Mouse (Mus musculus) lung, postnatal 36 days (tissue): ENCODE results near the gene Fam168a.
A peak's percentile ranks its signal among the peaks of the same experiment; 100 is the strongest.
"Not testable (repeated sequence)": the region's sequence is repeated elsewhere in the genome, so short reads cannot be mapped to it uniquely, and the experiment has no call there.

Experiments
- DNase-seq: peaks from one replicate; pipeline ENCODE4 v3.0.0; 2022; ENCODE audit warnings: mixed read lengths

Fam168a gene

DNA sequence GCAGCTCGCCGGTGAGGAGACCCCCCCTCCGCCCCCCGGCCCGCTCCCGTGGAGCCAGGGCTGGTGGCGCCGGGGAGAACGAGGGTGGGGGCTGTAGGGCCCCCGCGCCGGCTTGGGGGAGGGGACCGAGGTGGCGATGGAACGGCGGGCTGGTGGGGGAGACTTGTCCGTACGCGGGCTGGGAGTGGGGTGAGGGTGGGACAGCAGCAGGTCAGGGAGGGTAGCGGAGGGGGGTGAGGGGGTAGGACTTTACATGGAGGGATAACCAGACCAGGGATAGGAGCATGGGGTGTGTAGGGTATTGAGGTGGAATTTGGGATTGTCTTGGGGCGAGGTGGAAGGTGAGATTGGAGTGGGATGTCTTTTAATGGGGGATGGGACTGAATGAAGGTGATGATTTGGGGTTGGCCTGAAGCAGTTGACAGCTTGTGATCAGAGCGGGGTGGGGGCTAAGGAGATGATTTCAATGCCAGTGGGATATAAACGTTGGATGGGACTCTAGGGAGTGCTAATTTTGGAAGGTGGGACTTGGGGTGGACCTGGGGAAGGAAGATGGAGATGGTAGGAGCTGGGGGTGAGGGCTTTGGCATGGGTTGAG, 547 bp downstream of the Fam168a start:
- DNase-seq = no peak

DNA sequence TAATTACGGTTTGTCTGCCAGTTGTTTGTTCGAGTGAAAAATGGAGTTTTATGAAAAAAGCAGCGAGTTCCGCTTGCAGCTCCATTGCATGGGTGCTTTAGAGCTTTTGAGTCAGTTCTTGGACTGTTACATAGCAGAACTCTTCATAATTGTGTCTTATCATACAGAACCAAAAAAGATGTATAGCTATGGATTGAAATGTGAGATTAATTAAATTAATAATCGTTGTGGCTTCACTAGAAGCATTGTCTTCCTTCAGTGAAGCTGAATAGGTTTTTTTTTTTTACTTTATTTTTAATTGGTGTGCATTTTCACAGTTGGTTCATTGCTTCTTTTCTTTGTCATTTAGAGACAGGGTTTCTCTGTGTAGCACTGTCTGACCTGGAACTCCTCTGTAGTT, 12.3 kb downstream of the Fam168a start:
- DNase-seq = no peak

GRCm38 (mm10) chr7:100722268-100722667, 15.8 kb downstream of the Fam168a start:
- DNase-seq = no peak

DNA sequence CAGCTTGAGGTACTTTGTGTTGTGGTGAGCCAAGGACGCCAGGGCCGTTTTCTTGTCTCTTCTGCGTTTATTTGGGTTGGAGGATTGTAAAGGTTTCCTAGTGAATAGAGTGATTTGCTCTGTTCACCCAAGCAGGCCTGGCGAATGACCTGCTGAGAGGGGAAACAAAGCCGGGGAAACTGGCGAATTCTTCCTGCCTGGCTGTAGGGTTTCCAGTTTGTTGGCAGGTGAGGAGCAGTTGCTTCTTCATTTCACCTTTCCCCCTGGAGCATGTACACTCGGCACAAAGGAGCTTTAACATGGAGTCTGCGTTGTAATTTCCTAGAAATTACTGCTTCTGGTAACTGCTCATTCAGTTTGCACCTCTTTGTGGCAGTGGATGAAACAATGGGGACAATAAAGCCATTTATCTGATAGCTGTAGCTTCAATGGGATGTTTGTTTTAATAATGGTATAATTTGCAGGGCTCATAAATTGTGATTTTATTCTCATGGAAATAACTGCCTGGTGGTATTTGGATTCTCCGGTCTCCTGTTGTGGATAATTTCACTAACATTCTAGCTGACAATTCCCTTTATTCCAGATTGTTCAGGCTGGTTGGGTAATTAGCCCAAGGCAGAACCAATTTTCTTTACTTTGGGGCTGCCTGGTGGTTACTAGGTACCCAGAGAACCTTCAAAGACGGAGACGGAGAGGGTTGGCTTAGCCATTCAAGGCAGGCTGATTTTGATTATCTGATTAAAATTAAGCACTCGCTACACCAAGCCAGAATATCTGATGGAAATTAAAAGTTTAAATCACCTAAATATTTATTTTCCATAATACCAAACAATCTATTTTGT, 17.2 kb downstream of the Fam168a start:
- DNase-seq = no peak

DNA sequence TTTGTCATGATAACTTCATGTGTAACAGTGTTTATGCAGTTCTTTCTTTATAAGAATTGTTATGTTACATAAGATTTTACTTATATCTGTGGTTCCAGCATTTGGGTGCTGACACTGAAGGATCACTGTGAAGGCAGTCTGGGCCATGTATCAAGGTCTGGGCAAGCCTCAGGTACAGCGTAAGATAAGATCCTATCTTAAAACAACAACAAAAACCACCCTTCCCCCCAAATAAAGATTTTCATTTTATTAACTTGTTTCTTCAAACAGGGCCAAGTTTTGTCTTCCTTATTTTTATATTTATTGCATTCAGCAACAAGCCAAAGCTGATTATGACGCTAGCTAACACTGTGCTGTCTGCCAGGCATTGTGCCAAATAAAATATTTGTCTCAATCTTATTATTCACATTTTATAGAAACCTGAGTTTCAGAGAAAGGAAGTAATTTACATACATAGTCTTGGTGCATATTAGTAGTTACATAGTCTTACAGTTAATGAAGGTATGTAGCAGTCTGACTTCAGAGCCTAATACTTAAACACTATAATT, 21.2 kb downstream of the Fam168a start:
- DNase-seq = no peak

DNA sequence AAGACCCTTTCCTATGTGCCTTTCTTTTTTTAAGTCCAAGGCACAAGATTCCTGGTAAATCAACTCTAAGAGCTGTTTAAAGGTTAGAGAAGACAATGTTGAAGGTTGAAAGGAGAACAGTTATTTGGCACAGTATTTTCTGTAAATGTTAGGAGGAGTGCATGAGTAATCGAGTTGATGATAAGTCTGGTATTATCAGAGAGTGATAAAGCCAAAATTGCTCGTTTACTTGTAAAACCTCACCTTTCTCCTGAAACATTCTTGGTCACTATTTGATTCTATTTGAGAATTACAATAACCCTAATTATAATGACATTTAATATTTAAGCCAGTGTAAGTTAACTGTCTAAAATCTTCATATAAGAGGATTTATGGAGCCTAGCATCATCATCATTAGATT, 23.3 kb downstream of the Fam168a start:
- DNase-seq = no peak

DNA sequence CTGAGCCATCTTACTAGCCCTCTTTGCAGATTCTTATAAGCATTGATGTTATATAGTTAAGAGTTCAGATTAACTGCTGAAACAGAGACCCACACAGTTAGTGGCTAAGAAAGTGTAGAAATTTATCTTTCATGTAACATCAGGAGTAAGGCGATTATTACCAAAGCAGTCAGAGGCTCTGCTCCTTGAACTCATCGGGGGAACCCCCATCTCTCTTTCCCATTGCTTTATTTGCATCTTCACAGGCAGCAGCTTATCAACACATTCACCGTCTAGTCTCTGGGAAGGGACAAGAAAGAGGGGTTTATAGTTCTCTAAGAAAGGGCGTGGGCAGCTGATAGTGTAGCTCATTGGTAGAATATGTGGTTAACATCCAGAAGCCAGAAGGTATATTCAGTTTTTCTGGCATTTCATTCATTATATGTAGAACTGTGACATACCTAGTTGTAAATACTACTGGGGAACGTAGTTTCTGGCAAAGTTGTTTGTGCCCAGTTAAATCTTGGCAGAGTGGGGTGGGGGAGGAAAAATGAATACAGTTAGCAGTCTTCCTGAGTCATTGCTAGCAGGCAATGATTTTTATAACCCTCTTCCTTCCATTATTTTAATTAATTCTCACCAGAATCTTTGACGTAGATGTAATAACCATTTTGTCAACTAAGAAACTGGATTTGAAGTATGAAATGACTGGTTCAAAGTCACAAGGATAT, 26.1 kb downstream of the Fam168a start:
- DNase-seq = no peak

DNA sequence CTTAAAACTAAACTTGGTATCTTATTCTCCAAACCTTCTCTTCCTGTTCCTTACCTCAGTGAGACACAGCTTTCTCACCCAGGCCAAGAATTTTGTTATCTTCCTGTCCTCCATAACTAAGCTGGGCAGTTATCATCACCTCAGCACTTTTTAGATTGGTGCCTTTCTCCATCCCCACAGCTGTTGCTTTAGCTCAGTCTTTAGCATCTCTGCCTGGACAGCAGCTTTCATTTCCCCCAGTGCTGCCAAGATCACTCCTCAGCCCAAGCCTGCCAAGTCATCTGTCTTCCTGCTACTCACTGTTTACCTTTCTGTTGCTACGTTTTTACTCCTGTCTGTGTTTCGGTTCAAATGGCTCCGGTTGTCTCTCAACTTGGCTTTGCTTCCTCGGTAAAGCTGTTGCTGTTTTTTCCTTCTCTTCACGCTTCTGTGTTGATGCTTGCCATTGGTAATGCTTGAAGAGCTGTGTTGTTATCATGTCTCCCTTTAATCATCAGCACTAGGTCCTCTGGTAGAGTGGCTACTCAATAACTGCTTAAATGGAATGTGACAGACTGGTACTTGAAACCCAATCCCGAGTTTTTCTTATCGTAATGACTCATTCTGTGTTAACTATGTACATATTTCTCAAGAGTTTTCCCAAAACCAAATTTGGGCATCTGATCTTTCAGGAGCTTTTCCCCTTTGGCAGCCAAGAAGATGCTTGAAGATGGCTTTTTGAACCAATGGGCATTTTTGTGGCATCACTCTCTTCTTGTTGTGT, 26.8 kb downstream of the Fam168a start:
- DNase-seq = peak; percentile 61

DNA sequence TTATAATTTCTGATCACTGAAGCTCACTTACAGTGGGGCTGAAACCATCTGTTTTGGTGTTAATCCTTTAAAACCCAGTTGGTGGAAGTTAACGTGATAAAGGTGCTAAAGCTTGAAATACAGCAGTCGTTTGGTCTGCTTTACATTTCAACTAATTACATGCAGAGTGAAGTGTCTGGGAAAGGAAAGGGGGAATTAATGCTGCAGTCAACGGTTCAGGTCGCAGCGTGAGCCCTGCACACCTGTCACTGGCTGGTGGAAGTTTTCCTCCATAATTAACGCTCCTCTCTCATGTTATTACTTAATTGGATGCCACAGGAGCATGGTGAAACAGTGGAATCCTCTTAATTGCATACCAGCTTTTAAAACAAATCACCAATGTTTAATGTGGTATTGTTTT, 27.8 kb downstream of the Fam168a start:
- no peak for DNase-seq

- not testable (repeated sequence) for DNase-seq
Measured at GRCm38 (mm10) chr7:100734905-100735304, 28.5 kb downstream of the Fam168a start.

- DNase-seq = no peak
Measured at GRCm38 (mm10) chr7:100736131-100736530, 29.7 kb downstream of the Fam168a start.

DNA sequence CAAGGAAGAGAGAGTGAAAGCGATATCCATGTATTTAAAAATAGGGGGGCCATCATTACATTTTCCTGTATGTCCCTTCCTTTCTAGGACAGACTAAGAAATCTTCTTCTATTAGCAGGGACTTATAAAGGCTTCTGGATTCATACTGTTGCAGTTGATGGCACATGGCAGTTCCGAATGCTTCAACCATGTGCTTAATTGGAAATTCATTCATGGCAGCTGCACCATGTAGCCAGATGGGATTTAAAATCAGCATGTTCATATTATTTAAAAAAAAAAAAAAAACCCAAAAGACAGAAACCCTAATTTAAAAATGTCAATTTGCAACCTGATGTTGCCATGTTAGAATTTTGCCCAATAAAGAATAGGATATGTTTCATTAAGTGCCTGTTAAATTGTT, 37.9 kb downstream of the Fam168a start:
- no peak for DNase-seq

- DNase-seq = no peak
Measured at GRCm38 (mm10) chr7:100750101-100750500, 43.7 kb downstream of the Fam168a start.

DNA sequence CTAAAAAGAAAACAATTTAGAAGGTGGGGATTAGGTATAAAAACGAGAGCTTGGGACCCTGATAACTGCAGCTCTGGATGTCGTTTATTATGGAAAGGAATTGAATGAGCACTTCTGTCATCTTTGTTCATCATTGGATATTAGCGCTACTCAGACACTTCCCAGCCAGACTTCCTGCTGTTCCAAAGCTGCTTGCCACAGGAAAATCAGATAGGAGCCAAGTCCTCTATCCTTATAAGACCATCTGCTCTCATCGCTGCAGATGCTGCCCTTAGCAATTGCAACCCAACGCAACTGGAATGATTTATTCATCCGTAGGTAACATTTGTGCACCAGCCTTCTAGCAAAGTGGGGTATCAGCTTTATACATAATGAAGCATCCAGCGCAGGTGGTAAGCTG, 52.3 kb downstream of the Fam168a start:
- DNase-seq = no peak

- DNase-seq = peak; percentile 32
Measured at GRCm38 (mm10) chr7:100762726-100763125, 56.3 kb downstream of the Fam168a start.

- peak; percentile 7 for DNase-seq
Measured at GRCm38 (mm10) chr7:100767568-100767967, 61.1 kb downstream of the Fam168a start.

- DNase-seq = no peak
Measured at GRCm38 (mm10) chr7:100768009-100768408, 61.6 kb downstream of the Fam168a start.

- peak; percentile 7 for DNase-seq
Measured at GRCm38 (mm10) chr7:100769534-100770083, 63.2 kb downstream of the Fam168a start.

DNA sequence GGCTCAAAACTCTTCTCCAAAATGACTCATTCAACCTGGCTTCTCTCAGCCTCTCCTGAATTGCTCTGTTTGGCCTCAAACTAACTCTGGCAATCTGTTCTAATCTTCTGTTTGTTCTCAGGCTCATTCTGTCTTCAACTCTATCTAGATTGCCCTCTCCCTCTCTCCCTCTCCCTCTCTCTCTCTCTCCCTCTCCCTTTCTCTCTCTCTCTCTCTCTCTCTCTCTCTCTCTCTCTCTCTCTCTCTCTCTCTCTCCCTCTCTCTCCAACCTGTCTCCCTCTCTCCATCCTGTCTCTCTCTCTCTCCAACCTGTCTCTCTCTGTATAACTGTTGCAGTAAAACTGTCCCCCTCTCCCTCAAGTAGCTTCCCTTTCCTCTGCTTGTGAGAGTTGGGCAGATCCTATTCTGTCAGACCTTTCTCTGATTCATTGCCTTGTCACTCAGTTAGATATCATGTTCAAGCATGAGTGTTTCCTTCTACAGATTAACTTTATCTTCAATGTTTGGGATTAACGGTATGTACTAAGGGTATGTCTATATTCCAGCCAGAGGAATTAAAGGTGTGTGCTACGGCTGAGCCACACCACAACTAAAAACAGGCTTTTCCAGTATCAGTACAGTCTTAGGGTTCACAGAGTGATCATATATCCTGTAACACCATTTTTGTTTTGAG, 64.4 kb downstream of the Fam168a start:
- DNase-seq = no peak

DNA sequence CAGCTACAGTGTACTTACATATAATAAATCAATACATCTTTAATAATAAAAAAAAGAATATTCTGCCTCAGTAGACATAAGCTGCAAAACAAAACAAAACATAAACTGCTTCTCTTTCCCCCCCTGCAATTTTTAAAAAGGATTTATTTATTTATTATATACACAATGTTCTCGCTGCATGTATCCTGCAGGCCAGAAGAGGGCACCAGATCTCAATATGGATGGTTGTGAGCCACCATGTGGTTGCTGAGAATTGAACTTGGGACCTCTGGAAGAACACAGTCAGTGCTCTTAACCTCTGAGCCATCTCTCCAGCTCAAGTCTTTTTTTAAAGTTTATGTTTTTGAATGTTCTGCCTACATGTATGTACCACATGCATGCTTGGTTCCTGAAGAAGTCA, 67.8 kb downstream of the Fam168a start:
- DNase-seq = no peak

GRCm38 (mm10) chr7:100775810-100776209, 69.4 kb downstream of the Fam168a start:
- DNase-seq = no peak

- no peak for DNase-seq
Measured at GRCm38 (mm10) chr7:100780192-100780591, 73.8 kb downstream of the Fam168a start.
